25 mouse cellular contexts compared by ENCODE assay signal in genomic region chr7:129682525-129682924, GRCm38 (mm10).
DNase-seq lines count a peak whose midpoint lies in the region; ATAC-seq and TF ChIP-seq lines count a peak whose summit lies in the region.
"Had no signal": no experiment of that assay in that cellular context is flagged by ENCODE, and none has a peak within 500 bp of the region (broad histone marks: within the 10 kb centered on the region; RNA-seq: fewer than 3 reads in every experiment).

No protein-coding gene starts in this region.

- no peak for TF ChIP-seq CTCF in kidney, postnatal 0 days (IDR thresholded peaks at IDR 0.05; ENCODE audit: low read depth)

- no peak for ATAC-seq in kidney, postnatal 0 days (replicated peaks; ENCODE audit: low FRiP score, low read depth)
- ATAC-seq: activated CD4-positive, CD25-positive, alpha-beta regulatory T cell, adult 4 months; forebrain, embryonic 16.5 days; intestine, postnatal 0 days; midbrain, embryonic 16.5 days had no signal

- H3K36me3 ChIP-seq in kidney, postnatal 0 days (ENCODE audit: insufficient read depth, low read length) = no peaks in the 10 kb centered on the region
- H3K36me3 ChIP-seq: embryonic facial prominence, embryonic 12.5 days; limb, embryonic 13.5 days had no signal

- H3K4me3 ChIP-seq in kidney, postnatal 0 days (replicated peaks; ENCODE audit: low read depth, low read length) = no peak overlapping the region
- H3K4me3 ChIP-seq: embryonic facial prominence, embryonic 12.5 days; layer of hippocampus, adult 2 months; left cerebral cortex, adult 2 months; limb, embryonic 13.5 days had no signal

- DNase-seq in adrenal gland, adult (ENCODE audit: inconsistent age in 2 of 2, low spot score in 1 of 2) = peak; percentile 42 to 71
- DNase-seq in adrenal gland, adult 18-20 months (ENCODE audit: low spot score in 2 of 2) = no peak
- peak; percentile 61 for DNase-seq in heart, adult 11 months
- no peak for DNase-seq in heart, adult 18-20 months
- no peak for DNase-seq in kidney, postnatal 0 days (ENCODE audit: low spot score)
- no peak for DNase-seq in kidney, adult 9 months
- peak; percentile 21 for DNase-seq in testis, postnatal 10 days (ENCODE audit: low spot score)
- DNase-seq in testis, postnatal 14 days (ENCODE audit: low spot score) = no peak
- DNase-seq: cerebellum, adult 2 months; cerebellum, postnatal 14 days; heart, postnatal 36 days; spleen, adult 18-20 months; thymus, postnatal 14 days had no signal

- H3K4me1 ChIP-seq in kidney, postnatal 0 days (replicated peaks; ENCODE audit: insufficient read depth, low read length) = peaks cover 43% of the 10 kb centered on the region

- 50% methylated on average over 3 of the region's 3 CpGs for WGBS in kidney, postnatal 0 days

- no peak overlapping the region for H3K9ac ChIP-seq in kidney, postnatal 0 days (ENCODE audit: low read depth, low read length)
- H3K9ac ChIP-seq: embryonic facial prominence, embryonic 12.5 days; hindbrain, embryonic 14.5 days; limb, embryonic 13.5 days had no signal

- H3K27ac ChIP-seq in kidney, postnatal 0 days = peak overlapping the region; percentile 36; the same call in 1 of the 2 replicates
- H3K27ac ChIP-seq: embryonic facial prominence, embryonic 12.5 days; hindbrain, embryonic 14.5 days; layer of hippocampus, adult 2 months; left cerebral cortex, adult 2 months; limb, embryonic 13.5 days had no signal

- no peaks in the 10 kb centered on the region for H3K9me3 ChIP-seq in kidney, postnatal 0 days (replicated peaks; ENCODE audit: low read length)
- H3K9me3 ChIP-seq: embryonic facial prominence, embryonic 12.5 days; limb, embryonic 13.5 days had no signal

- no peaks in the 10 kb centered on the region for H3K27me3 ChIP-seq in kidney, postnatal 0 days (ENCODE audit: insufficient read depth, low read length)
- H3K27me3 ChIP-seq: embryonic facial prominence, embryonic 12.5 days; limb, embryonic 13.5 days had no signal

- no peak overlapping the region for H3K4me2 ChIP-seq in kidney, postnatal 0 days (ENCODE audit: low read length)
- H3K4me2 ChIP-seq: embryonic facial prominence, embryonic 12.5 days; heart, embryonic 11.5 days; hindbrain, embryonic 14.5 days; limb, embryonic 13.5 days; liver, embryonic 11.5 days; midbrain, embryonic 11.5 days had no signal

Comparison
In these comparisons a context has a peak if more than half of its experiments do, and no peak if none do; other contexts are left out.
1. DNase-seq: peak in adrenal gland, adult (2 of 2), heart, adult 11 months (single experiment) and testis, postnatal 10 days (single experiment); none in adrenal gland, adult 18-20 months (0 of 2), heart, adult 18-20 months (0 of 2), kidney, postnatal 0 days (single experiment), kidney, adult 9 months (single experiment) and testis, postnatal 14 days (single experiment).